Mouse (Mus musculus) G1E (cell line): Measurements from ENCODE around the gene Gm43552.

ENCODE experiments used
- CTCF ChIP-seq: IDR thresholded peaks from 2 replicates; pipeline ENCODE4 v1.5.1; 2012; ENCODE audit warnings: low read depth, low read length, inconsistent platforms, mixed read lengths
- TAL1 ChIP-seq: conservative IDR thresholded peaks from 2 replicates; pipeline ENCODE4 v1.6.1; 2012; ENCODE audit warnings: low read depth, low read length, inconsistent platforms, mixed read lengths

- TF ChIP-seq CTCF, result no peak
- no peak for TF ChIP-seq TAL1
Measured at GRCm38 (mm10) chr5:65534496-65534895, 41.9 kb upstream of the Gm43552 start.
